Mouse (Mus musculus) heart, postnatal 25 days (tissue): ENCODE measurements at regions not wholly inside any gene's neighbourhood (a gene's known extent, or its start where the extent isn't known, plus 50 kb on each side); places are given as distances from the start of the nearest gene placed in this dataset.

Experiments
- DNase-seq: peaks from one replicate; pipeline ENCODE4 v3.0.0; 2022; ENCODE audit warnings: low spot score
- intact Hi-C: fragments of 180-260 bp; cut with DNase I; formaldehyde crosslinking; loops from one replicate; pipeline ENCODE4 v1.15.1; 2025

DNA sequence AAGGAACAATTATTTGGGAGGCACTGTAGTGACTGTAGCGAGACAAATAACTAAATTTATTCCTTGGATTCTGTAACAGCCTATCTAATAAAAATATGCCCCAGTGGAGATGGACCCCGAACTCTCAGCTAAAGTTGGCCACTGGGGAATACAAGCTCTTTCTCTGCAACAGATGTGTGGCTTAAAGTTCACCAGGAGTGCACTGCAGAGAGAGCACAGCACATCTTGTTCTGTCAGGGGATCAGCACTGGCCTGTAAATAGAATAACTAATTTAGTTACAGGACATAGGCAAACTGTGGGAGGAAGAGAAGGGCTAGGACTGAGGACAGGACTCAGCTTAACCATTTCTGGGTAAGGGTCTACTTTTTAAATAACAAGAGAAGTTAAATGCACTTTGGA is 312.1 kb downstream of the Rnls start:
- DNase-seq = peak; percentile 35
- intact Hi-C loops = loop anchor here (5.0 to 10.0 kb wide), 2 partner anchors 32 to 325 kb away; partner anchors contain the start of gene Pten

- intact Hi-C loops = no loop called here
- no peak for DNase-seq
Measured at GRCm38 (mm10) chr19:33081493-33081892, 310.6 kb downstream of the Rnls start.

GRCm38 (mm10) chr19:33083371-33083770 is 308.7 kb downstream of the Rnls start:
- intact Hi-C loops = no loop called here
- DNase-seq = no peak

GRCm38 (mm10) chr19:33084683-33085082 is 307.4 kb downstream of the Rnls start:
- intact Hi-C loops = no loop called here
- DNase-seq = no peak
